Mouse (Mus musculus) gastrocnemius, postnatal 14 days (tissue): ENCODE measurements at regions not wholly inside any gene's neighbourhood (a gene's known extent, or its start where the extent isn't known, plus 50 kb on each side); places are given as distances from the start of the nearest gene placed in this dataset.
"Not testable (repeated sequence)": the region's sequence is repeated elsewhere in the genome, so short reads cannot be mapped to it uniquely, and the experiment has no call there.

Experiments
- DNase-seq: peaks from one replicate; pipeline ENCODE4 v3.0.0; 2021; ENCODE audit warnings: mixed read lengths
- intact Hi-C: fragments of 180-260 bp; cut with DNase I; formaldehyde crosslinking; loops from one replicate; pipeline ENCODE4 v1.15.1; 2025; ENCODE audit warnings: low total_unique reads

GRCm38 (mm10) chr12:47164736-47165135 lies 346.0 kb upstream of the Nova1 start:
- no peak for DNase-seq
- intact Hi-C loops = no loop called here

- DNase-seq = peak; percentile 61
- intact Hi-C loops = no loop called here
These were observed 345.4 kb upstream of the Nova1 start for GRCm38 (mm10) chr12:47164031-47164717.

GRCm38 (mm10) chr12:47163171-47163570 lies 344.4 kb upstream of the Nova1 start:
- no peak for DNase-seq
- intact Hi-C loops = no loop called here

- intact Hi-C loops = no loop called here
These were observed 344.0 kb upstream of the Nova1 start for GRCm38 (mm10) chr12:47162624-47163151.

GRCm38 (mm10) chr12:47160626-47161025 lies 341.9 kb upstream of the Nova1 start:
- intact Hi-C loops = no loop called here
- DNase-seq = no peak

More at GRCm38 (mm10) chr12:47162624-47163151, 344.0 kb upstream of the Nova1 start:
- DNase-seq = no peak

GRCm38 (mm10) chr12:47155916-47156315 lies 337.2 kb upstream of the Nova1 start:
- intact Hi-C loops, DNase-seq: not testable (repeated sequence)

- intact Hi-C loops = no loop called here
- no peak for DNase-seq
These were observed 321.9 kb upstream of the Nova1 start for GRCm38 (mm10) chr12:47140677-47141076.

GRCm38 (mm10) chr12:47129821-47130220 lies 311.1 kb upstream of the Nova1 start:
- intact Hi-C loops = no loop called here
- no peak for DNase-seq

GRCm38 (mm10) chr12:47128596-47128995 lies 309.9 kb upstream of the Nova1 start:
- intact Hi-C loops = no loop called here
- DNase-seq = no peak

- intact Hi-C loops = no loop called here
- no peak for DNase-seq
These were observed 302.7 kb upstream of the Nova1 start for GRCm38 (mm10) chr12:47121426-47121825.

GRCm38 (mm10) chr12:47117504-47117903 lies 298.8 kb upstream of the Nova1 start:
- DNase-seq = no peak
- intact Hi-C loops = no loop called here

- intact Hi-C loops = no loop called here
These were observed 270.5 kb upstream of the Nova1 start for GRCm38 (mm10) chr12:47089234-47089633.

GRCm38 (mm10) chr12:47074961-47075360 lies 256.2 kb upstream of the Nova1 start:
- intact Hi-C loops = no loop called here
- no peak for DNase-seq

More at GRCm38 (mm10) chr12:47089234-47089633, 270.5 kb upstream of the Nova1 start:
- DNase-seq = no peak

- intact Hi-C loops = no loop called here
- DNase-seq = no peak
These were observed 233.7 kb upstream of the Nova1 start for GRCm38 (mm10) chr12:47052474-47052873.

- intact Hi-C loops = no loop called here
- DNase-seq = no peak
These were observed 202.2 kb upstream of the Nova1 start for GRCm38 (mm10) chr12:47020810-47021348.

GRCm38 (mm10) chr12:46992343-46992742 lies 173.6 kb upstream of the Nova1 start:
- intact Hi-C loops = no loop called here

GRCm38 (mm10) chr12:46988972-46989371 lies 170.2 kb upstream of the Nova1 start:
- intact Hi-C loops = no loop called here
- no peak for DNase-seq

More at GRCm38 (mm10) chr12:46992343-46992742, 173.6 kb upstream of the Nova1 start:
- DNase-seq = peak; percentile 56

GRCm38 (mm10) chr12:46950223-46950779 lies 131.6 kb upstream of the Nova1 start:
- intact Hi-C loops = no loop called here
- no peak for DNase-seq

GRCm38 (mm10) chr12:46945707-46946106 lies 127.0 kb upstream of the Nova1 start:
- no peak for DNase-seq
- intact Hi-C loops = no loop called here

GRCm38 (mm10) chr12:46931086-46931485 lies 112.4 kb upstream of the Nova1 start:
- DNase-seq = no peak
- intact Hi-C loops = no loop called here

- DNase-seq = peak; percentile 61
- intact Hi-C loops = no loop called here
These were observed 98.6 kb upstream of the Nova1 start for GRCm38 (mm10) chr12:46917286-46917685.
